Mouse (Mus musculus): ENCODE data around the gene Zzz3. TPM values are rescaled to one million over a fixed set of nuclear protein-coding genes. Genes with fewer than 3 reads are reported as not detected.
"Not testable (repeated sequence)": the region's sequence is repeated elsewhere in the genome, so short reads cannot be mapped to it uniquely, and the experiment has no call there.

Zzz3 gene
- polyA plus RNA-seq, 1 experiment from 2014 or later, result 55.4 TPM

- no peak overlapping the region for H3K9ac ChIP-seq (replicated peaks)
- H3K9me3 ChIP-seq, result no peaks in the 10 kb centered on the region
- H3K4me2 ChIP-seq (replicated peaks), result no peak overlapping the region
- ATAC-seq (ENCODE audit: low FRiP score, low read depth), result no peak
- H3K27ac ChIP-seq (replicated peaks), result no peak overlapping the region
- H3K4me3 ChIP-seq, result no peak overlapping the region
- H3K4me1 ChIP-seq, result no peaks in the 10 kb centered on the region
- WGBS, result 95% methylated on average over 2 of the region's 4 CpGs
- no peaks in the 10 kb centered on the region for H3K27me3 ChIP-seq
- peaks cover 70% of the 10 kb centered on the region for H3K36me3 ChIP-seq
Observed at GRCm38 (mm10) chr3:152453163-152453562, 57.9 kb downstream of the Zzz3 start.

- H3K4me3 ChIP-seq, result no peak overlapping the region
- no peak overlapping the region for H3K27ac ChIP-seq (replicated peaks)
- H3K4me2 ChIP-seq (replicated peaks), result no peak overlapping the region
- H3K4me1 ChIP-seq, result no peaks in the 10 kb centered on the region
- ATAC-seq (ENCODE audit: low FRiP score, low read depth), result no peak
- H3K9ac ChIP-seq (replicated peaks), result no peak overlapping the region
- no peaks in the 10 kb centered on the region for H3K9me3 ChIP-seq
- H3K27me3 ChIP-seq, result no peaks in the 10 kb centered on the region
- WGBS, result 96% methylated on average over 2 of the region's 2 CpGs
- peaks cover 68% of the 10 kb centered on the region for H3K36me3 ChIP-seq
Observed at GRCm38 (mm10) chr3:152457308-152458035, 62.2 kb downstream of the Zzz3 start.

GRCm38 (mm10) chr3:152458875-152459274 is 63.6 kb downstream of the Zzz3 start:
- not testable (repeated sequence) for H3K27me3 ChIP-seq; H3K9ac ChIP-seq (replicated peaks); H3K4me3 ChIP-seq; ATAC-seq (ENCODE audit: low FRiP score, low read depth); H3K9me3 ChIP-seq; H3K27ac ChIP-seq (replicated peaks); H3K4me2 ChIP-seq (replicated peaks); H3K4me1 ChIP-seq
- 94% methylated on average over 4 of the region's 4 CpGs for WGBS
- H3K36me3 ChIP-seq, result peaks cover 68% of the 10 kb centered on the region

GRCm38 (mm10) chr3:152460802-152461201 is 65.5 kb downstream of the Zzz3 start:
- WGBS, result 68% methylated on average over 4 of the region's 4 CpGs
- Histone ChIP-seq H3K4me1 (no peaks in the 10 kb centered on the region), H3K27me3 (no peaks in the 10 kb centered on the region), H3K9me3 (no peaks in the 10 kb centered on the region), H3K9ac (replicated peaks) (no peak overlapping the region), H3K36me3 (peaks cover 54% of the 10 kb centered on the region), H3K4me3 (no peak overlapping the region), H3K4me2 (replicated peaks) (no peak overlapping the region), H3K27ac (replicated peaks) (no peak overlapping the region)
- no peak for ATAC-seq (ENCODE audit: low FRiP score, low read depth)

GRCm38 (mm10) chr3:152462038-152462547 is 66.8 kb downstream of the Zzz3 start:
- peaks cover 41% of the 10 kb centered on the region for H3K36me3 ChIP-seq
- no peaks in the 10 kb centered on the region for H3K27me3 ChIP-seq
- no peaks in the 10 kb centered on the region for H3K4me1 ChIP-seq
- H3K27ac ChIP-seq (replicated peaks), result no peak overlapping the region
- no peak overlapping the region for H3K9ac ChIP-seq (replicated peaks)
- H3K9me3 ChIP-seq, result no peaks in the 10 kb centered on the region
- WGBS, result 93% methylated on average over 10 of the region's 10 CpGs
- no peak overlapping the region for H3K4me3 ChIP-seq
- no peak for ATAC-seq (ENCODE audit: low FRiP score, low read depth)
- no peak overlapping the region for H3K4me2 ChIP-seq (replicated peaks)

- Histone ChIP-seq H3K27ac (replicated peaks) (no peak overlapping the region), H3K27me3 (no peaks in the 10 kb centered on the region), H3K4me1 (no peaks in the 10 kb centered on the region), H3K9me3 (no peaks in the 10 kb centered on the region), H3K4me3 (no peak overlapping the region), H3K4me2 (replicated peaks) (no peak overlapping the region), H3K36me3 (peaks cover 34% of the 10 kb centered on the region), H3K9ac (replicated peaks) (no peak overlapping the region)
- ATAC-seq (ENCODE audit: low FRiP score, low read depth), result no peak
- WGBS, result 95% methylated on average over 10 of the region's 10 CpGs
Observed at GRCm38 (mm10) chr3:152462900-152463299, 67.6 kb downstream of the Zzz3 start.

GRCm38 (mm10) chr3:152464462-152464861 is 69.2 kb downstream of the Zzz3 start:
- no peaks in the 10 kb centered on the region for H3K27me3 ChIP-seq
- peaks cover 27% of the 10 kb centered on the region for H3K36me3 ChIP-seq
- no peak overlapping the region for H3K4me3 ChIP-seq
- H3K9ac ChIP-seq (replicated peaks), result no peak overlapping the region
- no peaks in the 10 kb centered on the region for H3K4me1 ChIP-seq
- H3K27ac ChIP-seq (replicated peaks), result no peak overlapping the region
- H3K4me2 ChIP-seq (replicated peaks), result no peak overlapping the region
- WGBS, result 93% methylated on average over 3 of the region's 3 CpGs
- ATAC-seq (ENCODE audit: low FRiP score, low read depth), result no peak
- no peaks in the 10 kb centered on the region for H3K9me3 ChIP-seq

GRCm38 (mm10) chr3:152465338-152465737 is 70.1 kb downstream of the Zzz3 start:
- Histone ChIP-seq H3K27ac (replicated peaks) (no peak overlapping the region), H3K9me3 (no peaks in the 10 kb centered on the region), H3K4me3 (no peak overlapping the region), H3K9ac (replicated peaks) (no peak overlapping the region), H3K36me3 (peaks cover 22% of the 10 kb centered on the region), H3K4me2 (replicated peaks) (no peak overlapping the region), H3K27me3 (no peaks in the 10 kb centered on the region), H3K4me1 (no peaks in the 10 kb centered on the region)
- WGBS, result 89% methylated on average over 6 of the region's 6 CpGs
- ATAC-seq (ENCODE audit: low FRiP score, low read depth), result no peak

GRCm38 (mm10) chr3:152466849-152467248 is 71.6 kb downstream of the Zzz3 start:
- Histone ChIP-seq H3K27ac (replicated peaks) (no peak overlapping the region), H3K4me1 (no peaks in the 10 kb centered on the region), H3K4me2 (replicated peaks) (no peak overlapping the region), H3K9me3 (no peaks in the 10 kb centered on the region), H3K27me3 (no peaks in the 10 kb centered on the region), H3K36me3 (peaks cover 8% of the 10 kb centered on the region; the same call in 1 of the 2 replicates), H3K9ac (replicated peaks) (no peak overlapping the region), H3K4me3 (no peak overlapping the region)
- 91% methylated on average over 9 of the region's 9 CpGs for WGBS
- no peak for ATAC-seq (ENCODE audit: low FRiP score, low read depth)

- WGBS, result 83% methylated on average over 4 of the region's 4 CpGs
- Histone ChIP-seq H3K36me3 (peaks cover 5% of the 10 kb centered on the region; the same call in 1 of the 2 replicates), H3K4me3 (no peak overlapping the region), H3K4me2 (replicated peaks) (no peak overlapping the region), H3K27me3 (no peaks in the 10 kb centered on the region), H3K9me3 (no peaks in the 10 kb centered on the region), H3K27ac (replicated peaks) (no peak overlapping the region), H3K9ac (replicated peaks) (no peak overlapping the region), H3K4me1 (no peaks in the 10 kb centered on the region)
- no peak for ATAC-seq (ENCODE audit: low FRiP score, low read depth)
Observed at GRCm38 (mm10) chr3:152467312-152467711, 72.0 kb downstream of the Zzz3 start.

- no peaks in the 10 kb centered on the region for H3K9me3 ChIP-seq
- H3K36me3 ChIP-seq, result peaks cover 2% of the 10 kb centered on the region; the same call in 1 of the 2 replicates
- WGBS, result 85% methylated on average over 8 of the region's 8 CpGs
- ATAC-seq (ENCODE audit: low FRiP score, low read depth), result no peak
- no peak overlapping the region for H3K4me3 ChIP-seq
- no peaks in the 10 kb centered on the region for H3K27me3 ChIP-seq
- no peak overlapping the region for H3K9ac ChIP-seq (replicated peaks)
- no peak overlapping the region for H3K27ac ChIP-seq (replicated peaks)
- no peaks in the 10 kb centered on the region for H3K4me1 ChIP-seq
- H3K4me2 ChIP-seq (replicated peaks), result no peak overlapping the region
Observed at GRCm38 (mm10) chr3:152468032-152468431, 72.8 kb downstream of the Zzz3 start.

GRCm38 (mm10) chr3:152468569-152469041 is 73.3 kb downstream of the Zzz3 start:
- Histone ChIP-seq H3K36me3 (no peaks in the 10 kb centered on the region), H3K4me1 (no peaks in the 10 kb centered on the region), H3K9me3 (no peaks in the 10 kb centered on the region), H3K27me3 (no peaks in the 10 kb centered on the region), H3K9ac (replicated peaks) (no peak overlapping the region), H3K4me2 (replicated peaks) (no peak overlapping the region), H3K4me3 (no peak overlapping the region), H3K27ac (replicated peaks) (no peak overlapping the region)
- ATAC-seq (ENCODE audit: low FRiP score, low read depth), result no peak
- WGBS, result 89% methylated on average over 12 of the region's 12 CpGs
